In genomic region chr11:35756411-35757303, GRCm38 (mm10) we compare ENCODE assay signal across 30 mouse cellular contexts. TPM values are rescaled to one million over a fixed set of nuclear protein-coding genes. Genes with fewer than 3 reads are reported as not detected.
A peak's percentile ranks its signal among the peaks of the same experiment; 100 is the strongest.
DNase-seq lines count a peak whose midpoint lies in the region; ATAC-seq and TF ChIP-seq lines count a peak whose summit lies in the region.
"Had no signal": no experiment of that assay in that cellular context is flagged by ENCODE, and none has a peak within 500 bp of the region (broad histone marks: within the 10 kb centered on the region; RNA-seq: fewer than 3 reads in every experiment).

No protein-coding gene starts in this region.

- H3K36me3 ChIP-seq in intestine, postnatal 0 days (ENCODE audit: control insufficient read depth, insufficient read depth): no peaks in the 10 kb centered on the region
- no peaks in the 10 kb centered on the region for H3K36me3 ChIP-seq in intestine, embryonic 16.5 days (ENCODE audit: control insufficient read depth, insufficient read depth, low read length)
- H3K36me3 ChIP-seq in lung, embryonic 16.5 days (ENCODE audit: control insufficient read depth, insufficient read depth, low read length): no peaks in the 10 kb centered on the region
- no peaks in the 10 kb centered on the region for H3K36me3 ChIP-seq in stomach, postnatal 0 days (ENCODE audit: control insufficient read depth, insufficient read depth, low read length)
- H3K36me3 ChIP-seq: G1E; midbrain, embryonic 15.5 days; neural tube, embryonic 13.5 days had no signal

- ATAC-seq in intestine, postnatal 0 days: no peak
- ATAC-seq in intestine, embryonic 16.5 days: no peak
- peak; percentile 86 for ATAC-seq in lung, embryonic 16.5 days (ENCODE audit: low read depth)
- ATAC-seq in stomach, postnatal 0 days (ENCODE audit: low FRiP score, low TSS enrichment): no peak
- no peak for ATAC-seq in erythroid progenitor cell, adult 5-6 weeks (replicated peaks; ENCODE audit: low FRiP score, poor library complexity, severe bottlenecking)
- ATAC-seq: forebrain, postnatal 0 days; inflammation-experienced regulatory T-cells, adult 6 months; midbrain, embryonic 15.5 days had no signal

- peaks cover 6% of the 10 kb centered on the region; the same call in 1 of the 2 replicates for H3K4me1 ChIP-seq in intestine, postnatal 0 days (replicated peaks; ENCODE audit: control insufficient read depth, insufficient read depth, low read length)
- peaks cover 14% of the 10 kb centered on the region for H3K4me1 ChIP-seq in intestine, embryonic 16.5 days (ENCODE audit: control insufficient read depth, insufficient read depth, low read length)
- peaks cover 5% of the 10 kb centered on the region; the same call in 1 of the 2 replicates for H3K4me1 ChIP-seq in lung, embryonic 16.5 days (replicated peaks; ENCODE audit: control insufficient read depth, insufficient read depth, low read length)
- no peaks in the 10 kb centered on the region for H3K4me1 ChIP-seq in stomach, postnatal 0 days (replicated peaks; ENCODE audit: control insufficient read depth, insufficient read depth)
- H3K4me1 ChIP-seq: midbrain, embryonic 15.5 days; neural tube, embryonic 13.5 days had no signal

- whole genome bisulfite sequencing in intestine, postnatal 0 days: 87% methylated on average over 11 of the region's 11 CpGs
- 90% methylated on average over 11 of the region's 11 CpGs for WGBS in intestine, embryonic 16.5 days
- WGBS in lung, embryonic 16.5 days: 58% methylated on average over 11 of the region's 11 CpGs
- 85% methylated on average over 11 of the region's 11 CpGs for WGBS in stomach, postnatal 0 days

- H3K9me3 ChIP-seq in intestine, postnatal 0 days (ENCODE audit: control insufficient read depth): no peaks in the 10 kb centered on the region
- H3K9me3 ChIP-seq in intestine, embryonic 16.5 days (ENCODE audit: control insufficient read depth, low read length): no peaks in the 10 kb centered on the region
- H3K9me3 ChIP-seq in lung, embryonic 16.5 days (ENCODE audit: control insufficient read depth, low read length): no peaks in the 10 kb centered on the region
- no peaks in the 10 kb centered on the region for H3K9me3 ChIP-seq in stomach, postnatal 0 days (ENCODE audit: control insufficient read depth, low read length)
- H3K9me3 ChIP-seq: G1E; midbrain, embryonic 15.5 days; neural tube, embryonic 13.5 days had no signal

- no peak overlapping the region for H3K4me2 ChIP-seq in intestine, postnatal 0 days (replicated peaks; ENCODE audit: low read depth)
- no peak overlapping the region for H3K4me2 ChIP-seq in intestine, embryonic 16.5 days (ENCODE audit: low read depth, low read length)
- H3K4me2 ChIP-seq in lung, embryonic 16.5 days (ENCODE audit: low read depth, low read length): no peak overlapping the region
- H3K4me2 ChIP-seq in stomach, postnatal 0 days (replicated peaks; ENCODE audit: low read depth): no peak overlapping the region
- H3K4me2 ChIP-seq: hindbrain, embryonic 14.5 days; midbrain, embryonic 15.5 days; neural tube, embryonic 13.5 days had no signal

- no peak for TF ChIP-seq EP300 in stomach, postnatal 0 days (optimal IDR thresholded peaks at IDR 0.05)

- DNase-seq in lung, postnatal 14 days: no peak
- peak; percentile 64 for DNase-seq in adrenal gland, postnatal 14 days
- DNase-seq in stomach, postnatal 0 days (ENCODE audit: low spot score): no peak
- DNase-seq: B cell, adult 2 months; cerebellum, postnatal 10 days; forebrain, postnatal 0 days; gastrocnemius, postnatal 36 days; heart, postnatal 36 days; kidney, adult 8-10 months; kidney, postnatal 36 days; retina, postnatal 1 day; right cerebral cortex, postnatal 25 days; spleen, adult 18-20 months; thymus, postnatal 25 days had no signal

- no peak for TF ChIP-seq CTCF in intestine, postnatal 0 days (IDR thresholded peaks at IDR 0.05; ENCODE audit: low read depth)
- no peak for TF ChIP-seq CTCF in stomach, postnatal 0 days (IDR thresholded peaks at IDR 0.05; ENCODE audit: low read depth)

- H3K27ac ChIP-seq in intestine, postnatal 0 days (ENCODE audit: low read depth, low read length): peak overlapping the region; percentile 80; the same call in 1 of the 2 replicates
- no peak overlapping the region for H3K27ac ChIP-seq in intestine, embryonic 16.5 days (ENCODE audit: low read length)
- H3K27ac ChIP-seq in lung, embryonic 16.5 days (ENCODE audit: low read length): peak overlapping the region; percentile 13; the same call in 1 of the 2 replicates
- no peak overlapping the region for H3K27ac ChIP-seq in stomach, postnatal 0 days (replicated peaks)
- H3K27ac ChIP-seq: hindbrain, embryonic 14.5 days; left cerebral cortex, adult 2 months; liver, embryonic 14.5 days; macrophage; midbrain, embryonic 15.5 days; neural tube, embryonic 13.5 days had no signal

- no peak overlapping the region for H3K4me3 ChIP-seq in intestine, postnatal 0 days (ENCODE audit: low read depth, low read length)
- H3K4me3 ChIP-seq in intestine, embryonic 16.5 days (ENCODE audit: low read length): no peak overlapping the region
- no peak overlapping the region for H3K4me3 ChIP-seq in lung, embryonic 16.5 days (ENCODE audit: low read length)
- H3K4me3 ChIP-seq in stomach, postnatal 0 days (ENCODE audit: low read depth, low read length): no peak overlapping the region
- H3K4me3 ChIP-seq: left cerebral cortex, adult 2 months; midbrain, embryonic 15.5 days; myocyte; neural tube, embryonic 13.5 days had no signal

- no peaks in the 10 kb centered on the region for H3K27me3 ChIP-seq in intestine, postnatal 0 days (replicated peaks; ENCODE audit: control insufficient read depth, insufficient read depth, low read length)
- no peaks in the 10 kb centered on the region for H3K27me3 ChIP-seq in intestine, embryonic 16.5 days (replicated peaks; ENCODE audit: control insufficient read depth, insufficient read depth, low read length)
- H3K27me3 ChIP-seq in lung, embryonic 16.5 days (ENCODE audit: control insufficient read depth, insufficient read depth, low read depth, low read length): no peaks in the 10 kb centered on the region
- H3K27me3 ChIP-seq in stomach, postnatal 0 days (ENCODE audit: control insufficient read depth, insufficient read depth, low read length): no peaks in the 10 kb centered on the region
- H3K27me3 ChIP-seq: CH12.LX; midbrain, embryonic 15.5 days; neural tube, embryonic 13.5 days had no signal

- no peak overlapping the region for H3K9ac ChIP-seq in intestine, postnatal 0 days (ENCODE audit: low read depth, low read length)
- H3K9ac ChIP-seq in intestine, embryonic 16.5 days (ENCODE audit: low read depth, low read length): no peak overlapping the region
- no peak overlapping the region for H3K9ac ChIP-seq in lung, embryonic 16.5 days (ENCODE audit: low read length)
- H3K9ac ChIP-seq in stomach, postnatal 0 days (ENCODE audit: low read length): no peak overlapping the region
- H3K9ac ChIP-seq: forebrain, postnatal 0 days; hindbrain, embryonic 14.5 days; liver, embryonic 14.5 days; midbrain, embryonic 15.5 days; neural tube, embryonic 13.5 days had no signal

RNA-seq across cellular contexts. Expression of gene Pank3, which starts 12.6 kb away (rescaled TPM):
- 39.6 and 42.5 TPM in 2 replicates for polyA plus RNA-seq in intestine, postnatal 0 days (2015; fragmentation: Nextera tagmentation; extraction: Ambion mirVana)
- 27.1 and 34.9 TPM in 2 replicates for polyA plus RNA-seq in intestine, embryonic 16.5 days (2015; fragmentation: Nextera tagmentation; extraction: Ambion mirVana)
- polyA plus RNA-seq in lung, embryonic 16.5 days (2015; fragmentation: Nextera tagmentation; extraction: Ambion mirVana): 11.8 and 13.2 TPM in 2 replicates
- 46.8 and 51.4 TPM in 2 replicates for total RNA-seq in adrenal gland, postnatal 14 days (2021)
- polyA plus RNA-seq in stomach, postnatal 0 days (2015; fragmentation: Nextera tagmentation; extraction: Ambion mirVana): 8.7 and 10.4 TPM in 2 replicates
- 10.1 and 11.5 TPM in 2 replicates for total RNA-seq in erythroid progenitor cell, adult 5-6 weeks (2015; ENCODE audit: low replicate concordance)
- total RNA-seq in erythroid progenitor cell, adult 5-6 weeks (2017; ENCODE audit: low replicate concordance): 7.7 and 10.2 TPM in 2 replicates

RNA-seq across cellular contexts. Expression of gene Fbll1, which starts 42.0 kb away (rescaled TPM):
- 0.58 and 0.69 TPM in 2 replicates for polyA plus RNA-seq in intestine, postnatal 0 days (2015; fragmentation: Nextera tagmentation; extraction: Ambion mirVana)
- 0.11 TPM in 1 of 2 replicates, not detected in the other for polyA plus RNA-seq in intestine, embryonic 16.5 days (2015; fragmentation: Nextera tagmentation; extraction: Ambion mirVana)
- polyA plus RNA-seq in lung, embryonic 16.5 days (2015; fragmentation: Nextera tagmentation; extraction: Ambion mirVana): not detected in 2 replicates
- 0.67 and 0.83 TPM in 2 replicates for total RNA-seq in adrenal gland, postnatal 14 days (2021)
- polyA plus RNA-seq in stomach, postnatal 0 days (2015; fragmentation: Nextera tagmentation; extraction: Ambion mirVana): 0.62 and 1.0 TPM in 2 replicates
- total RNA-seq in erythroid progenitor cell, adult 5-6 weeks (2015; ENCODE audit: low replicate concordance): not detected in 2 replicates
- not detected in 2 replicates for total RNA-seq in erythroid progenitor cell, adult 5-6 weeks (2017; ENCODE audit: low replicate concordance)
- total RNA-seq: CH12.LX; gastrocnemius, adult 18-20 months; gastrocnemius, postnatal 36 days; heart, adult 8-10 months; heart, postnatal 36 days had no signal
- polyA plus RNA-seq: G1E; inflammation-experienced regulatory T-cells, adult 6 months; liver, embryonic 14.5 days; macrophage; myocyte had no signal

Comparison
In these comparisons a context has a peak if more than half of its experiments do, and no peak if none do; other contexts are left out.
1. H3K27ac ChIP-seq: peak in intestine, postnatal 0 days (single experiment) and lung, embryonic 16.5 days (single experiment); none in intestine, embryonic 16.5 days (single experiment) and stomach, postnatal 0 days (single experiment).